Mouse (Mus musculus) G1E (cell line): ENCODE data around the gene Fzd7.

Experiments used
- CTCF ChIP-seq: IDR thresholded peaks from 2 replicates; pipeline ENCODE4 v1.5.1; 2012; ENCODE audit warnings: low read depth, low read length, inconsistent platforms, mixed read lengths
- GATA2 ChIP-seq: IDR thresholded peaks from 2 replicates; pipeline ENCODE4 v1.6.1; 2012; ENCODE audit warnings: low read depth, low read length, inconsistent platforms, borderline replicate concordance
- TAL1 ChIP-seq: conservative IDR thresholded peaks from 2 replicates; pipeline ENCODE4 v1.6.1; 2012; ENCODE audit warnings: low read depth, low read length, inconsistent platforms, mixed read lengths

GRCm38 (mm10) chr1:59523378-59523958 is 41.2 kb downstream of the Fzd7 start:
- peak; percentile 40; the same call in 1 of the 2 replicates for TF ChIP-seq CTCF
- no peak for TF ChIP-seq TAL1
- no peak for TF ChIP-seq GATA2
